Mouse (Mus musculus) cortical plate, adult 2 months (tissue): ENCODE data around the gene Anapc2.

ENCODE experiments used
- CTCF ChIP-seq: fragments of 200-500 bp; IDR thresholded peaks from 2 replicates; pipeline ENCODE4 v1.5.1; 2011; ENCODE audit warnings: mild to moderate bottlenecking, control low read depth, low read length; ENCODE audit not compliant: insufficient read depth; ENCODE audit errors: extremely low read depth
- POLR2A ChIP-seq: fragments of 200-500 bp; IDR thresholded peaks from 2 replicates; pipeline ENCODE4 v1.6.1; 2011; ENCODE audit warnings: mild to moderate bottlenecking, low read length, control low read depth; ENCODE audit not compliant: insufficient read depth; ENCODE audit errors: extremely low read depth

DNA sequence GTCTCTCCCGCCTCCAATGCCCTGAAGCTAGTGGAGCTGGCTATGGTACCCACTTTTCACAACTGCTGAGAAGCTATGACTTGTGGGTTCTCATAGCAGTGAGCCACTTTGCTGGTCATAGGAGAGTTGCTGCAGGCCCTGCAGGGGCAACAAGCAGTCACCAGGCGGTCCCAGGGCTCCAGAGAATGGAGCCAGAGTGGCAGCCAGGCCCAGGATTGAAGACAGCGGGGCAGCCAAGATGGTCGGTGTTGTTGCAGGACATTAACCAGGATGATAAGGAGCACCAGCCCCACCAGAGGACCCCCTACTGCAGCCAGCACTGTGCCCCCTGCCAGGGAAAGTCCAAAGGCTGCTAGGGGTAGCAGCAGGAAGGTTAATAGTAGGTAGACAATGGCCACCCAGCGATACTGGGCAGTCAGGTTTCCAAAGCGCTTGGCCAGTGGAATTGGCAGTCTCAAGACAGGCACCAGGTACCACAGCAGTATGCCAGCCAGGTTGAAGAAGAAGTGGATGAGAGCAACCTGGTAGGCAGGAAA lies 43.2 kb upstream of the Anapc2 start:
- no peak for TF ChIP-seq POLR2A
- TF ChIP-seq CTCF = no peak
